Mouse (Mus musculus): Measurements from ENCODE around the gene Ctsd. TPM values are rescaled to one million over a fixed set of nuclear protein-coding genes. Genes with fewer than 3 reads are reported as not detected.
A peak's percentile ranks its signal among the peaks of the same experiment; 100 is the strongest.

The Ctsd gene
- polyA plus RNA-seq (2014; fragmentation: Nextera tagmentation; extraction: Ambion mirVana), result 267 and 273 TPM in 2 replicates

DNA sequence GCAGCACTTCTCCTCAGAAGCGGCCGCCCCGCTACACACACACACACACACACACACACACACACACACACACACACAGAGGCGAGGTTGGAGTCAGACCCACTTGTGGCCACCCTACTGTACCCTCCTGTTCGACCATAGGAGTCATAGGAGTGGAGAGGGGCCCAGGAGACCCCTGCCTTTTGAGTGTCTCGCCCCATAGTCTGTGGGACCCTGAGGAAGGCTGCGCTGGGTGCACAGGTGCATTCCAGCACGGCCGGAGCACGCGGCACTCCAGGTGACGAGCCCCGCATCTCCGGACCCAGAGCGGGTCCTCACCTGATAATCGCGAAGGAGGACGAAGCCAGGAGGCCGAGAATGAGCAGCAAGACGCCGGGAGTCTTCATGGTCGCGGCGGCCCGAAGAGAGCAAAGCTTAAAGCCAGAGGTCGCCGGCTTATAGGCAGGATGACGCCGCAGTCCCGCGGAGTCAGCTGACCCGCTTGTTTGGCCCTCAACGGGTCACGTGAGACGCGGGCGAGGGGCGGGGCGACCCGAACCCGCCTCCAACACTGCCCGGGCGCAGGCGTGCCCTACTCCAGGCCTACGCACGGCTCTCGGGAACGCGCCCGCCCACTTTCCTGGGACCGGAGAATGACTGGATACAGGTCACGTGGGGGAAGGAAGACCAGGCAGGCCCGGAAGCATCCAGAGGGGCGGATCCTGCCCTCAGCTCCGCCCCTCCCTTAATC, at the start of gene Ctsd:
Gene Ctsd, minus strand, starts transcription at position 620 of the 730 bp plus-strand sequence.
- ATAC-seq (ENCODE audit: insufficient number of reproducible peaks, insufficient read depth, low FRiP score, low read depth), result peak; percentile 96

GRCm38 (mm10) chr7:142437324-142437723, 49.5 kb upstream of the Ctsd start:
- H3K4me2 ChIP-seq (replicated peaks; ENCODE audit: low read depth, low read length), result no peak overlapping the region
- H3K4me1 ChIP-seq (ENCODE audit: control insufficient read depth, insufficient read depth, low read length), result peaks cover 18% of the 10 kb centered on the region
- ATAC-seq (ENCODE audit: insufficient number of reproducible peaks, insufficient read depth, low FRiP score, low read depth), result peak; percentile 20; the same call in 1 of the 2 replicates
- no peaks in the 10 kb centered on the region for H3K9me3 ChIP-seq (ENCODE audit: control insufficient read depth, low read depth, low read length)
- no peak overlapping the region for H3K4me3 ChIP-seq (ENCODE audit: low read depth, low read length)
- H3K36me3 ChIP-seq (ENCODE audit: control insufficient read depth, insufficient read depth, low read length), result no peaks in the 10 kb centered on the region
- no peaks in the 10 kb centered on the region for H3K27me3 ChIP-seq (ENCODE audit: control insufficient read depth, insufficient read depth, low read length)
- H3K9ac ChIP-seq (replicated peaks; ENCODE audit: low read depth, low read length), result no peak overlapping the region
- 80% methylated on average over 5 of the region's 5 CpGs for WGBS
- H3K27ac ChIP-seq (ENCODE audit: low read length), result no peak overlapping the region; the same call in 1 of the 2 replicates

More for the DNA sequence above, at the start of gene Ctsd:
- Histone ChIP-seq H3K36me3 (ENCODE audit: control insufficient read depth, insufficient read depth, low read length) (peaks cover 27% of the 10 kb centered on the region), H3K9me3 (ENCODE audit: control insufficient read depth, low read depth, low read length) (no peaks in the 10 kb centered on the region), H3K27ac (ENCODE audit: low read length) (peak within 1 kb of the TSS; percentile 76), H3K4me2 (replicated peaks; ENCODE audit: low read depth, low read length) (peak within 1 kb of the TSS; percentile 85), H3K27me3 (ENCODE audit: control insufficient read depth, insufficient read depth, low read length) (no peaks in the 10 kb centered on the region), H3K9ac (replicated peaks; ENCODE audit: low read depth, low read length) (peak within 1 kb of the TSS; percentile 61), H3K4me1 (ENCODE audit: control insufficient read depth, insufficient read depth, low read length) (peaks cover 15% of the 10 kb centered on the region), H3K4me3 (ENCODE audit: low read depth, low read length) (peak within 1 kb of the TSS; percentile 64)
- under 1% methylated on average over 55 of the region's 55 CpGs for WGBS

GRCm38 (mm10) chr7:142435524-142435923, 47.7 kb upstream of the Ctsd start:
- no peak overlapping the region for H3K4me2 ChIP-seq (replicated peaks; ENCODE audit: low read depth, low read length)
- no peak for ATAC-seq (ENCODE audit: insufficient number of reproducible peaks, insufficient read depth, low FRiP score, low read depth)
- H3K27ac ChIP-seq (ENCODE audit: low read length), result no peak overlapping the region
- H3K9me3 ChIP-seq (ENCODE audit: control insufficient read depth, low read depth, low read length), result no peaks in the 10 kb centered on the region
- no peak overlapping the region for H3K9ac ChIP-seq (replicated peaks; ENCODE audit: low read depth, low read length)
- H3K27me3 ChIP-seq (ENCODE audit: control insufficient read depth, insufficient read depth, low read length), result no peaks in the 10 kb centered on the region
- no peak overlapping the region for H3K4me3 ChIP-seq (ENCODE audit: low read depth, low read length)
- H3K36me3 ChIP-seq (ENCODE audit: control insufficient read depth, insufficient read depth, low read length), result no peaks in the 10 kb centered on the region
- WGBS, result 14% methylated on average over 4 of the region's 4 CpGs
- H3K4me1 ChIP-seq (ENCODE audit: control insufficient read depth, insufficient read depth, low read length), result peaks cover 4% of the 10 kb centered on the region

DNA sequence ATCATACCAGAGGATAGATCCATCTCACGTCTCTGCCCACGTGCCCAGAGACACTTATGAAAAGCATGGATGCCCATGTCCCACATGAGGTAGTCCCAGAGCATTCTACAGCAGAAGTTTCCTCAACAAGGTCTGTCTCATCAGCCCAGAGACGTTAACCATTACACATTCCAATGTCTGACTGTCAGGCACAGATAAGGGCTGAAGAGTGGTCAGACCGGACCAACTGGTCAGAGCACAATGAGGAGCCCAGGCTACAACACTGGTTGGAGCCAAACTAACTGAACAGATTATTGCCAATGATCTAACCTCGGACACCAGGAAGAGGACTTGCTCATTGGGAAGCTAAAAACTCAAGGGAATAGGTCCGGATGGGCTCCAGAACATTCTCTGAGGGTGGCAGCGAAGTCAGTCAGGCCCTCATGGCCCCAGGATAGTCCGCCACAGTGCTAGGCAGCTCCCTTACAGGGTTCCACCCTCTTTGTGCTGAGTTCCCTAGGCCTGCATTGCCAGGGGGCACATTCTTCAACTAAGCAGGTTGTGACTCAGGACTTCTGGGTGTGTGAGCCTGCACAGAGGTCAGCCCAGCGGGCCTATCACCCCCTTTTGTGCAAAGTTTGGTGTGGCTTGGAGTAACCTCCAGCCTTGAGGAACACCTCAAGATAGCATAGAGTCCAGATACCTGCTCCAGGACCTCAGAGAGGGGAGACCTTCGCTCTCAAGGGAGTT, 46.5 kb upstream of the Ctsd start, which contains the start of gene Syt8:
Gene Syt8, plus strand, starts transcription at position 714 of the 729 bp plus-strand sequence.
- Histone ChIP-seq H3K4me3 (ENCODE audit: low read depth, low read length) (no peak within 1 kb of the TSS), H3K9ac (replicated peaks; ENCODE audit: low read depth, low read length) (no peak within 1 kb of the TSS; the same call in 1 of the 2 replicates), H3K4me2 (replicated peaks; ENCODE audit: low read depth, low read length) (no peak within 1 kb of the TSS), H3K36me3 (ENCODE audit: control insufficient read depth, insufficient read depth, low read length) (no peaks in the 10 kb centered on the region), H3K9me3 (ENCODE audit: control insufficient read depth, low read depth, low read length) (no peaks in the 10 kb centered on the region), H3K27ac (ENCODE audit: low read length) (peak within 1 kb of the TSS; percentile 44; the same call in 1 of the 2 replicates), H3K4me1 (ENCODE audit: control insufficient read depth, insufficient read depth, low read length) (peaks cover 11% of the 10 kb centered on the region), H3K27me3 (ENCODE audit: control insufficient read depth, insufficient read depth, low read length) (no peaks in the 10 kb centered on the region)
- peak; percentile 43 for ATAC-seq (ENCODE audit: insufficient number of reproducible peaks, insufficient read depth, low FRiP score, low read depth)
- WGBS, result 76% methylated on average over 10 of the region's 10 CpGs

DNA sequence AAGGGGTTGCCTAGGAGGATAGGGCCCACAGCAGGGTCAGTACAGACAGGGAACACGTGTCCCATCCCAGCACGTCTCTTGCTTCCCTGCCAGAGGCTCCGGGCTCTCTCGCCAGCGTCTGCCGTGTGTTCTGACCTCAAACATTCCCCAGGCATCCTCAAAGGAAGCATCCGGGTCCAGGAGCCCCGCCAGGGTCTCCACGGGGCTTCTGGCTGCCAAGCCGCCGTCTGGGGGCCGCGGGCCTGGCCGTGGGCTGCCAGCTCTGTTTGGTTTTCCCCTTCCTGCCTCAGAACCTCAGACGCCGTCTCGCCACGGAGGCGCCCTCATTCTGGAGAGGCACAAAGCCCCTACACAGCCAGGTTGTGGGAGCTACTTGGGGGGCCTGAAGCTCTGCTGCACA, 45.8 kb upstream of the Ctsd start:
- peaks cover 11% of the 10 kb centered on the region for H3K4me1 ChIP-seq (ENCODE audit: control insufficient read depth, insufficient read depth, low read length)
- no peak for ATAC-seq (ENCODE audit: insufficient number of reproducible peaks, insufficient read depth, low FRiP score, low read depth)
- no peaks in the 10 kb centered on the region for H3K27me3 ChIP-seq (ENCODE audit: control insufficient read depth, insufficient read depth, low read length)
- H3K27ac ChIP-seq (ENCODE audit: low read length), result no peak overlapping the region
- no peak overlapping the region for H3K4me3 ChIP-seq (ENCODE audit: low read depth, low read length)
- no peaks in the 10 kb centered on the region for H3K36me3 ChIP-seq (ENCODE audit: control insufficient read depth, insufficient read depth, low read length)
- WGBS, result 26% methylated on average over 19 of the region's 19 CpGs
- H3K9ac ChIP-seq (replicated peaks; ENCODE audit: low read depth, low read length), result no peak overlapping the region; the same call in 1 of the 2 replicates
- H3K9me3 ChIP-seq (ENCODE audit: control insufficient read depth, low read depth, low read length), result no peaks in the 10 kb centered on the region
- H3K4me2 ChIP-seq (replicated peaks; ENCODE audit: low read depth, low read length), result no peak overlapping the region

GRCm38 (mm10) chr7:142431106-142431505, 43.3 kb upstream of the Ctsd start:
- no peak for ATAC-seq (ENCODE audit: insufficient number of reproducible peaks, insufficient read depth, low FRiP score, low read depth)
- Histone ChIP-seq H3K4me1 (ENCODE audit: control insufficient read depth, insufficient read depth, low read length) (peaks cover 11% of the 10 kb centered on the region), H3K9ac (replicated peaks; ENCODE audit: low read depth, low read length) (no peak overlapping the region), H3K36me3 (ENCODE audit: control insufficient read depth, insufficient read depth, low read length) (no peaks in the 10 kb centered on the region), H3K9me3 (ENCODE audit: control insufficient read depth, low read depth, low read length) (no peaks in the 10 kb centered on the region), H3K27me3 (ENCODE audit: control insufficient read depth, insufficient read depth, low read length) (no peaks in the 10 kb centered on the region), H3K4me2 (replicated peaks; ENCODE audit: low read depth, low read length) (no peak overlapping the region), H3K27ac (ENCODE audit: low read length) (no peak overlapping the region), H3K4me3 (ENCODE audit: low read depth, low read length) (no peak overlapping the region)
- 86% methylated on average over 14 of the region's 14 CpGs for WGBS

DNA sequence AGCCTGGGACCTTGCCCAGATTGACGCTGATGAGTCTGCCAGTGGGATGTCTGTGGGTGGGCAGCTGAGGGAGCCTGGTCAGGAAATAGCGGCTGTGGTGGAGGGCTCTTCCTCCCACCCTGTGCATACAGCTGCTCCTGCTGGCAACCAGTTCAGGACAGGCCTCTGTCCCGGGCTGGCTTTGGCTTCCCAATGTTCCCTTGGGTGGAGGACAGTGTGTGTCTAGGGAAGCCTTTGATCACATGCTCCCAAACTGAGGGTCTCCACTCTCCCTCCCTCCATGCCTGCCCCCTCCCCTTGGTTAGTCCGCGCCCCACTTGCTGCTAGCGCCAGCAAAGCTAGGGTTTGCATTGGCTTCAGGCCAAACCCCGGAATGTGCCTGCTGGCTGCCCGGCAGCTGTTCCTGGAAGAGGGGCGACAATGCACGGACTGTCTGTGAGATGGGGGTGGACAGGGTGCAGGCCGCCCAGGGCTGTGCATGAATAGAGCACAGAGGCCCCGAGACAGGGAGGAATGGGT, 42.4 kb upstream of the Ctsd start:
- Histone ChIP-seq H3K4me2 (replicated peaks; ENCODE audit: low read depth, low read length) (no peak overlapping the region), H3K9ac (replicated peaks; ENCODE audit: low read depth, low read length) (no peak overlapping the region), H3K27ac (ENCODE audit: low read length) (peak overlapping the region; percentile 49; the same call in 1 of the 2 replicates), H3K4me3 (ENCODE audit: low read depth, low read length) (no peak overlapping the region), H3K36me3 (ENCODE audit: control insufficient read depth, insufficient read depth, low read length) (no peaks in the 10 kb centered on the region), H3K27me3 (ENCODE audit: control insufficient read depth, insufficient read depth, low read length) (no peaks in the 10 kb centered on the region), H3K9me3 (ENCODE audit: control insufficient read depth, low read depth, low read length) (no peaks in the 10 kb centered on the region), H3K4me1 (ENCODE audit: control insufficient read depth, insufficient read depth, low read length) (peaks cover 8% of the 10 kb centered on the region)
- WGBS, result 34% methylated on average over 12 of the region's 12 CpGs
- peak; percentile 35; the same call in 1 of the 2 replicates for ATAC-seq (ENCODE audit: insufficient number of reproducible peaks, insufficient read depth, low FRiP score, low read depth)

DNA sequence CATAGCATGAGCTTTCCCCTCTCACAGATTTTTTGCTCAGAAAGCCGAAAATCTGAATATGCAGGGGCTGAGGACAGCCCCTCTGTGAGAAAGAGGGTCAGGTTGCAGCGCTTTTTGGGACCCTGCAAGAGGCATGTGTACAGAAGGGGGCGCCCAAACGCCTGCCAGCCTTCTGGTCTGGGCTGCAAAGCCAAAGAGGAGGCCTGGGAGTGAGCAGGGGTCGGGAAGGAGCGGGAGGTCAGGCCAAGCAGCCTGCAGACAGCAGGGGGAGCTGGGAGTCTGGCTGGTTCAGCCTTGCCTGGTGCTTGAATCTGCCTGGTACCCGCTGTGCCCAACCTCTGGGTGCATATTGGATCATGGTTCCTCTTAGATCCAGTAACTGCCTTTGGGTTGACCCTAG, 40.4 kb upstream of the Ctsd start:
- WGBS, result 11% methylated on average over 7 of the region's 7 CpGs
- Histone ChIP-seq H3K9ac (replicated peaks; ENCODE audit: low read depth, low read length) (no peak overlapping the region), H3K27ac (ENCODE audit: low read length) (no peak overlapping the region), H3K4me1 (ENCODE audit: control insufficient read depth, insufficient read depth, low read length) (peaks cover 8% of the 10 kb centered on the region), H3K4me3 (ENCODE audit: low read depth, low read length) (no peak overlapping the region), H3K36me3 (ENCODE audit: control insufficient read depth, insufficient read depth, low read length) (no peaks in the 10 kb centered on the region), H3K4me2 (replicated peaks; ENCODE audit: low read depth, low read length) (no peak overlapping the region), H3K9me3 (ENCODE audit: control insufficient read depth, low read depth, low read length) (no peaks in the 10 kb centered on the region), H3K27me3 (ENCODE audit: control insufficient read depth, insufficient read depth, low read length) (no peaks in the 10 kb centered on the region)
- peak; percentile 20; the same call in 1 of the 2 replicates for ATAC-seq (ENCODE audit: insufficient number of reproducible peaks, insufficient read depth, low FRiP score, low read depth)
